Mouse (Mus musculus): ENCODE data around the gene Hcfc1.

Hcfc1 gene

GRCm38 (mm10) chrX:73966248-73967176 lies at the start of gene Hcfc1:
Hcfc1 (minus strand) TSS chrX:73966357.
- peak; percentile 79 for DNase-seq (ENCODE audit: low spot score)

- DNase-seq (ENCODE audit: low spot score) = no peak
These were observed 48.4 kb upstream of the Hcfc1 start for GRCm38 (mm10) chrX:74014597-74014996.

GRCm38 (mm10) chrX:74008063-74008462 lies 41.9 kb upstream of the Hcfc1 start:
- DNase-seq (ENCODE audit: low spot score) = no peak

- DNase-seq (ENCODE audit: low spot score) = no peak
These were observed 40.2 kb upstream of the Hcfc1 start for GRCm38 (mm10) chrX:74006401-74006800.

- no peak for DNase-seq (ENCODE audit: low spot score)
These were observed 37.5 kb upstream of the Hcfc1 start for GRCm38 (mm10) chrX:74003644-74004043.

- no peak for DNase-seq (ENCODE audit: low spot score)
These were observed 34.9 kb upstream of the Hcfc1 start for GRCm38 (mm10) chrX:74001024-74001423.

GRCm38 (mm10) chrX:73998911-73999869 lies 33.0 kb upstream of the Hcfc1 start:
- peak; percentile 33 for DNase-seq (ENCODE audit: low spot score)

- no peak for DNase-seq (ENCODE audit: low spot score)
These were observed 11.6 kb upstream of the Hcfc1 start for GRCm38 (mm10) chrX:73977783-73978182.

- DNase-seq (ENCODE audit: low spot score) = no peak
These were observed 10.1 kb upstream of the Hcfc1 start for GRCm38 (mm10) chrX:73976283-73976682.

- no peak for DNase-seq (ENCODE audit: low spot score)
These were observed 6.6 kb upstream of the Hcfc1 start for GRCm38 (mm10) chrX:73972774-73973173.

- DNase-seq (ENCODE audit: low spot score) = no peak
These were observed 4.6 kb upstream of the Hcfc1 start for GRCm38 (mm10) chrX:73970781-73971180.

GRCm38 (mm10) chrX:73969729-73970128 lies 3.6 kb upstream of the Hcfc1 start:
- DNase-seq (ENCODE audit: low spot score) = no peak

- DNase-seq (ENCODE audit: low spot score) = no peak
These were observed 3.0 kb upstream of the Hcfc1 start for GRCm38 (mm10) chrX:73969167-73969566.

GRCm38 (mm10) chrX:73967177-73968075 lies 1.3 kb upstream of the Hcfc1 start:
- peak; percentile 83 for DNase-seq (ENCODE audit: low spot score)

GRCm38 (mm10) chrX:73965307-73965706 lies 850 bp downstream of the Hcfc1 start:
- no peak for DNase-seq (ENCODE audit: low spot score)

- no peak for DNase-seq (ENCODE audit: low spot score)
These were observed 1.8 kb downstream of the Hcfc1 start for GRCm38 (mm10) chrX:73964363-73964762.

GRCm38 (mm10) chrX:73954988-73955387 lies 11.2 kb downstream of the Hcfc1 start:
- DNase-seq (ENCODE audit: low spot score) = no peak

GRCm38 (mm10) chrX:73952603-73953002 lies 13.6 kb downstream of the Hcfc1 start:
- DNase-seq (ENCODE audit: low spot score) = no peak

- no peak for DNase-seq (ENCODE audit: low spot score)
These were observed 16.8 kb downstream of the Hcfc1 start for GRCm38 (mm10) chrX:73949341-73949740.

GRCm38 (mm10) chrX:73948647-73949046 lies 17.5 kb downstream of the Hcfc1 start:
- DNase-seq (ENCODE audit: low spot score) = no peak

- no peak for DNase-seq (ENCODE audit: low spot score)
These were observed 19.3 kb downstream of the Hcfc1 start for GRCm38 (mm10) chrX:73946896-73947295.

- DNase-seq (ENCODE audit: low spot score) = no peak
These were observed 23.9 kb downstream of the Hcfc1 start for GRCm38 (mm10) chrX:73942294-73942693.
